Mouse (Mus musculus) adrenal gland (tissue): ENCODE data around the gene Fhl2.
"Not testable (repeated sequence)": the region's sequence is repeated elsewhere in the genome, so short reads cannot be mapped to it uniquely, and the experiment has no call there.

Experiments used
- intact Hi-C: fragments of 180-260 bp; cut with DNase I; formaldehyde crosslinking; loops from one replicate; pipeline ENCODE4 v1.15.1; 2025

Fhl2 gene

GRCm38 (mm10) chr1:43193423-43193822, 3.4 kb downstream of the Fhl2 start:
- intact Hi-C loops: no loop called here

GRCm38 (mm10) chr1:43192471-43192870, 4.3 kb downstream of the Fhl2 start:
- intact Hi-C loops: no loop called here

GRCm38 (mm10) chr1:43191078-43191477, 5.7 kb downstream of the Fhl2 start:
- intact Hi-C loops: no loop called here

GRCm38 (mm10) chr1:43188893-43189292, 7.9 kb downstream of the Fhl2 start:
- intact Hi-C loops: not testable (repeated sequence)

- intact Hi-C loops: no loop called here
Observed at GRCm38 (mm10) chr1:43186334-43186733, 10.4 kb downstream of the Fhl2 start.

- intact Hi-C loops: no loop called here
Observed at GRCm38 (mm10) chr1:43180912-43181311, 15.9 kb downstream of the Fhl2 start.

GRCm38 (mm10) chr1:43178780-43179179, 18.0 kb downstream of the Fhl2 start:
- intact Hi-C loops: no loop called here

GRCm38 (mm10) chr1:43178378-43178777, 18.4 kb downstream of the Fhl2 start:
- intact Hi-C loops: no loop called here

GRCm38 (mm10) chr1:43173283-43174226, 23.2 kb downstream of the Fhl2 start:
- intact Hi-C loops: no loop called here

GRCm38 (mm10) chr1:43171816-43172215, 25.0 kb downstream of the Fhl2 start:
- intact Hi-C loops: no loop called here

- intact Hi-C loops: no loop called here
Observed at GRCm38 (mm10) chr1:43171093-43171492, 25.7 kb downstream of the Fhl2 start.

GRCm38 (mm10) chr1:43169661-43170060, 27.1 kb downstream of the Fhl2 start:
- intact Hi-C loops: no loop called here

- intact Hi-C loops: no loop called here
Observed at GRCm38 (mm10) chr1:43169227-43169626, 27.6 kb downstream of the Fhl2 start.

- intact Hi-C loops: no loop called here
Observed at GRCm38 (mm10) chr1:43168618-43169017, 28.2 kb downstream of the Fhl2 start.

- intact Hi-C loops: no loop called here
Observed at GRCm38 (mm10) chr1:43168026-43168425, 28.8 kb downstream of the Fhl2 start.

GRCm38 (mm10) chr1:43164582-43164981, 32.2 kb downstream of the Fhl2 start:
- intact Hi-C loops: no loop called here

- intact Hi-C loops: no loop called here
Observed at GRCm38 (mm10) chr1:43163467-43164418, 33.0 kb downstream of the Fhl2 start.

GRCm38 (mm10) chr1:43163084-43163466, 33.7 kb downstream of the Fhl2 start:
- intact Hi-C loops: no loop called here

GRCm38 (mm10) chr1:43162394-43162793, 34.4 kb downstream of the Fhl2 start:
- intact Hi-C loops: no loop called here

- intact Hi-C loops: no loop called here
Observed at GRCm38 (mm10) chr1:43159429-43159828, 37.4 kb downstream of the Fhl2 start.

- intact Hi-C loops: no loop called here
Observed at GRCm38 (mm10) chr1:43157907-43158306, 38.9 kb downstream of the Fhl2 start.

GRCm38 (mm10) chr1:43154491-43154890, 42.3 kb downstream of the Fhl2 start:
- intact Hi-C loops: no loop called here
